Mouse (Mus musculus): ENCODE measurements at regions not wholly inside any gene's neighbourhood (a gene's known extent, or its start where the extent isn't known, plus 50 kb on each side); places are given as distances from the start of the nearest gene placed in this dataset.

GRCm38 (mm10) chr15:68014605-68015305 is 1514.0 kb upstream of the Lrrc6 start:
- DNase-seq (ENCODE audit: low read depth, low spot score): peak; percentile 9

GRCm38 (mm10) chr15:68011162-68011561 is 1510.5 kb upstream of the Lrrc6 start:
- DNase-seq (ENCODE audit: low read depth, low spot score): no peak

GRCm38 (mm10) chr15:68010189-68010588 is 1509.5 kb upstream of the Lrrc6 start:
- DNase-seq (ENCODE audit: low read depth, low spot score): no peak

- no peak for DNase-seq (ENCODE audit: low read depth, low spot score)
These were observed 1504.1 kb upstream of the Lrrc6 start for GRCm38 (mm10) chr15:68004798-68005197.

- no peak for DNase-seq (ENCODE audit: low read depth, low spot score)
These were observed 1495.8 kb upstream of the Lrrc6 start for GRCm38 (mm10) chr15:67996532-67996931.

GRCm38 (mm10) chr15:67989428-67990272 is 1488.9 kb upstream of the Lrrc6 start:
- DNase-seq (ENCODE audit: low read depth, low spot score): no peak

- no peak for DNase-seq (ENCODE audit: low read depth, low spot score)
These were observed 1487.2 kb upstream of the Lrrc6 start for GRCm38 (mm10) chr15:67987941-67988340.

- no peak for DNase-seq (ENCODE audit: low read depth, low spot score)
These were observed 1482.5 kb upstream of the Lrrc6 start for GRCm38 (mm10) chr15:67983253-67983652.

- no peak for DNase-seq (ENCODE audit: low read depth, low spot score)
These were observed 1481.2 kb upstream of the Lrrc6 start for GRCm38 (mm10) chr15:67981876-67982275.

- peak; percentile 41 for DNase-seq (ENCODE audit: low read depth, low spot score)
These were observed 1478.7 kb upstream of the Lrrc6 start for GRCm38 (mm10) chr15:67979451-67979850.

- DNase-seq (ENCODE audit: low read depth, low spot score): no peak
These were observed 1476.5 kb upstream of the Lrrc6 start for GRCm38 (mm10) chr15:67977210-67977609.

- peak; percentile 69 for DNase-seq (ENCODE audit: low read depth, low spot score)
These were observed 1471.3 kb upstream of the Lrrc6 start for GRCm38 (mm10) chr15:67971998-67972397.

- DNase-seq (ENCODE audit: low read depth, low spot score): no peak
These were observed 1453.5 kb upstream of the Lrrc6 start for GRCm38 (mm10) chr15:67954216-67954615.

- DNase-seq (ENCODE audit: low read depth, low spot score): no peak
These were observed 1449.8 kb upstream of the Lrrc6 start for GRCm38 (mm10) chr15:67950281-67951040.

GRCm38 (mm10) chr15:67944330-67945082 is 1443.8 kb upstream of the Lrrc6 start:
- no peak for DNase-seq (ENCODE audit: low read depth, low spot score)

- no peak for DNase-seq (ENCODE audit: low read depth, low spot score)
These were observed 1442.3 kb upstream of the Lrrc6 start for GRCm38 (mm10) chr15:67943046-67943445.

GRCm38 (mm10) chr15:67940510-67940909 is 1439.8 kb upstream of the Lrrc6 start:
- no peak for DNase-seq (ENCODE audit: low read depth, low spot score)

GRCm38 (mm10) chr15:67924885-67925284 is 1424.2 kb upstream of the Lrrc6 start:
- no peak for DNase-seq (ENCODE audit: low read depth, low spot score)

- no peak for DNase-seq (ENCODE audit: low read depth, low spot score)
These were observed 1406.3 kb upstream of the Lrrc6 start for GRCm38 (mm10) chr15:67907034-67907433.

GRCm38 (mm10) chr15:67905279-67905678 is 1404.6 kb upstream of the Lrrc6 start:
- DNase-seq (ENCODE audit: low read depth, low spot score): no peak

- no peak for DNase-seq (ENCODE audit: low read depth, low spot score)
These were observed 1403.9 kb upstream of the Lrrc6 start for GRCm38 (mm10) chr15:67904646-67905045.
